Mouse (Mus musculus): Measurements from ENCODE around the gene Oas3. TPM values are rescaled to one million over a fixed set of nuclear protein-coding genes. Genes with fewer than 3 reads are reported as not detected.
"Not testable (repeated sequence)": the region's sequence is repeated elsewhere in the genome, so short reads cannot be mapped to it uniquely, and the experiment has no call there.

Gene Oas3
- total RNA-seq (2021), result under 1 TPM; 0.10 to 0.17 TPM

- intact Hi-C loops (cut with DNase I), result no loop called here
- no peak for DNase-seq (ENCODE audit: low spot score)
Measured at GRCm38 (mm10) chr5:120777478-120777877, at the start of gene Oas3. Gene Oas3 (minus strand): TSS chr5:120777661.

GRCm38 (mm10) chr5:120818999-120819398 is 41.5 kb upstream of the Oas3 start:
- DNase-seq (ENCODE audit: low spot score), result no peak
- intact Hi-C loops (cut with DNase I), result no loop called here

- intact Hi-C loops (cut with DNase I), result no loop called here
- DNase-seq (ENCODE audit: low spot score), result no peak
Measured at GRCm38 (mm10) chr5:120815949-120816348, 38.5 kb upstream of the Oas3 start.

GRCm38 (mm10) chr5:120813023-120813422 is 35.6 kb upstream of the Oas3 start:
- no peak for DNase-seq (ENCODE audit: low spot score)
- intact Hi-C loops (cut with DNase I), result no loop called here

GRCm38 (mm10) chr5:120811951-120812819 is 34.7 kb upstream of the Oas3 start, which contains the start of gene Oas1c:
Gene Oas1c (minus strand): TSS chr5:120812514.
- intact Hi-C loops (cut with DNase I), result no loop called here
- DNase-seq (ENCODE audit: low spot score), result peak; percentile 79

GRCm38 (mm10) chr5:120809171-120809570 is 31.7 kb upstream of the Oas3 start:
- no peak for DNase-seq (ENCODE audit: low spot score)
- intact Hi-C loops (cut with DNase I), result no loop called here

- intact Hi-C loops (cut with DNase I), result no loop called here
- no peak for DNase-seq (ENCODE audit: low spot score)
Measured at GRCm38 (mm10) chr5:120806458-120806857, 29.0 kb upstream of the Oas3 start.

- no peak for DNase-seq (ENCODE audit: low spot score)
- intact Hi-C loops (cut with DNase I), result no loop called here
Measured at GRCm38 (mm10) chr5:120803596-120803995, 26.1 kb upstream of the Oas3 start.

GRCm38 (mm10) chr5:120798943-120799342 is 21.5 kb upstream of the Oas3 start:
- intact Hi-C loops (cut with DNase I), result not testable (repeated sequence)

GRCm38 (mm10) chr5:120798147-120798546 is 20.7 kb upstream of the Oas3 start:
- intact Hi-C loops (cut with DNase I); DNase-seq (ENCODE audit: low spot score): not testable (repeated sequence)

More at GRCm38 (mm10) chr5:120798943-120799342, 21.5 kb upstream of the Oas3 start:
- DNase-seq (ENCODE audit: low spot score), result not testable (repeated sequence)

GRCm38 (mm10) chr5:120795480-120796034 is 18.1 kb upstream of the Oas3 start, which contains the start of gene Oas1e:
Gene Oas1e (minus strand): TSS chr5:120795530.
- DNase-seq (ENCODE audit: low spot score); intact Hi-C loops (cut with DNase I): not testable (repeated sequence)

GRCm38 (mm10) chr5:120793043-120793442 is 15.6 kb upstream of the Oas3 start:
- DNase-seq (ENCODE audit: low spot score), result no peak
- intact Hi-C loops (cut with DNase I), result no loop called here

- no peak for DNase-seq (ENCODE audit: low spot score)
- intact Hi-C loops (cut with DNase I), result no loop called here
Measured at GRCm38 (mm10) chr5:120787042-120787441, 9.6 kb upstream of the Oas3 start.

- intact Hi-C loops (cut with DNase I), result no loop called here
- no peak for DNase-seq (ENCODE audit: low spot score)
Measured at GRCm38 (mm10) chr5:120782446-120782845, 5.0 kb upstream of the Oas3 start.

GRCm38 (mm10) chr5:120781646-120782045 is 4.2 kb upstream of the Oas3 start:
- intact Hi-C loops (cut with DNase I), result no loop called here
- DNase-seq (ENCODE audit: low spot score), result no peak

GRCm38 (mm10) chr5:120779922-120780321 is 2.5 kb upstream of the Oas3 start:
- intact Hi-C loops (cut with DNase I), result no loop called here
- no peak for DNase-seq (ENCODE audit: low spot score)

GRCm38 (mm10) chr5:120778941-120779340 is 1.5 kb upstream of the Oas3 start:
- DNase-seq (ENCODE audit: low spot score), result no peak
- intact Hi-C loops (cut with DNase I), result no loop called here

- no peak for DNase-seq (ENCODE audit: low spot score)
- intact Hi-C loops (cut with DNase I), result no loop called here
Measured at GRCm38 (mm10) chr5:120776801-120777200, 660 bp downstream of the Oas3 start.

- intact Hi-C loops (cut with DNase I), result no loop called here
- no peak for DNase-seq (ENCODE audit: low spot score)
Measured at GRCm38 (mm10) chr5:120775287-120775985, 2.0 kb downstream of the Oas3 start.

GRCm38 (mm10) chr5:120769396-120769795 is 8.1 kb downstream of the Oas3 start:
- no peak for DNase-seq (ENCODE audit: low spot score)
- intact Hi-C loops (cut with DNase I), result no loop called here

- no peak for DNase-seq (ENCODE audit: low spot score)
- intact Hi-C loops (cut with DNase I), result no loop called here
Measured at GRCm38 (mm10) chr5:120765010-120765409, 12.5 kb downstream of the Oas3 start.
